Mouse (Mus musculus) 3T3-L1 (cell line): ENCODE measurements around the gene Cd59a.
A peak's percentile ranks its signal among the peaks of the same experiment; 100 is the strongest.
"Not testable (repeated sequence)": the region's sequence is repeated elsewhere in the genome, so short reads cannot be mapped to it uniquely, and the experiment has no call there.

Experiments
- DNase-seq: peaks from one replicate; pipeline ENCODE4 v3.0.0-alpha.2; 2015; ENCODE audit warnings: low read depth, low spot score

The Cd59a gene

DNA sequence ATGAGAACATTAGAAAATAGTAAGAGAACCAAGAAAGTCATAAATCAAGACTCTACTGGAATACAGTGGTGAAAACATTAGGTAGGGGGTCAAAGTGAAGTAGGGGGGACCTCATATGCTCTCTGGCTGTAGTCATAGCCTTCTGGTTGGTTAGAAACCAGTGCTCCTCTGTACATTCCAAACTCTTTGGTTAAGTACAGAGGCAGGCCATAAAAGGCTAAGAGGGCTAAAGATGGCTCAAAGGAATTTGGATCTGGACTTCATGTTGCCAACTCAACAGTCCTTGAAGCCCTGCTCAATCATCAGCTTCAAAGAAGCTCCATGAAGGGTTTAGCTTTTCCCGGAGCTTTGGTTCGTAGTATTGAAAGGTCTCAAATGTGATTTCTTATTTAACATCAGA is 13.4 kb downstream of the Cd59a start:
- not testable (repeated sequence) for DNase-seq

- DNase-seq = no peak
Measured at GRCm38 (mm10) chr2:104109528-104109927, 13.9 kb downstream of the Cd59a start.

- no peak for DNase-seq
Measured at GRCm38 (mm10) chr2:104110031-104110430, 14.4 kb downstream of the Cd59a start.

DNA sequence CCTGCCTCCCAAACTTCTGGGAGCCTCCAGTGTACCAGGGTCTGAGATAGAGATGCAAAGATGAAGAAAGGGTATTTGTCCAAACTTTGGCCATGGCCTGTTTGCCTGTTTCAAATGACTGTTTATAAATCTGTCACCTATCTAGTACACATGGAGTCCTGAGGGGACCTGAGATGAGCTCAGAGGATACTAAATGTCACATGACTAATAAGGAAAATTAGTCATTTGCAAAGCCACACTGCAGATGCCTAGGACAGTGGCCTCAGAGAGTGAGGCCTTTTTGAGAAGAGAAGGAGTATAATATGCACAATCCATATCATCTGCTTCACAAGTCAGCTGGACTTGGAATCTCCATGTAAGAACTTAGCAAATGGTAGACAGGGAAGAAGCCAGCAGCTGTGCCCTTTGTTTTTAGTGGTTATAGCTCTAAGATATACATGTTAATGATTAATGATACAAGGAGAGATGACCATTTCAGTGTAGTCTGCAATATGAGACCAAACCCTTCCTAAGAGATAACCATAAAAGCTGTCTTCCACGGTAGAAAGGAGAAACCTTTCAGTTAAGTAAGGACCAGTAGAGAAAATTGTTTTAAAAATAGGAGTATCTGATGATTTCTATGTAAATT is 15.7 kb downstream of the Cd59a start:
- not testable (repeated sequence) for DNase-seq

DNA sequence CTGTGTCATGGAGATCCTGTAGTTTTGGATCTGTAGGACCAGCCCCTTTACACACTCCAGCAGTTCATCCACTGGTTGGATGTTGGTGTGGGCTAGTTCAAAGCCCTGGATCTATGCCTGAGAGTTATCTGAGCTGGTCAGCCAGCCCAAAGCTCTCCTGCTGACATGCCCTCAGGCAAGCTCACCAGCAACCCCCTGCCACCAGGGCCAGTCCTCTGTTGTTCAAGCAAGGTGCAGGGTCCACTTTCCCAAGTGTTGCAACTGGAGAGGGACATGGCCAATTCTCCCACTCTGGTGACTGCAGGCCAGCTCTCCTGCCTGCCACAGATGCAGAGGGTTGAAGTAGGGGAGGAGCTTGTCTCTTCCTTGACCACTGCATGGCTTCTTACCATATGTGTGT is 18.0 kb downstream of the Cd59a start:
- not testable (repeated sequence) for DNase-seq

GRCm38 (mm10) chr2:104114898-104115297 is 19.3 kb downstream of the Cd59a start:
- DNase-seq = no peak

GRCm38 (mm10) chr2:104117173-104117572 is 21.6 kb downstream of the Cd59a start:
- DNase-seq = not testable (repeated sequence)

DNA sequence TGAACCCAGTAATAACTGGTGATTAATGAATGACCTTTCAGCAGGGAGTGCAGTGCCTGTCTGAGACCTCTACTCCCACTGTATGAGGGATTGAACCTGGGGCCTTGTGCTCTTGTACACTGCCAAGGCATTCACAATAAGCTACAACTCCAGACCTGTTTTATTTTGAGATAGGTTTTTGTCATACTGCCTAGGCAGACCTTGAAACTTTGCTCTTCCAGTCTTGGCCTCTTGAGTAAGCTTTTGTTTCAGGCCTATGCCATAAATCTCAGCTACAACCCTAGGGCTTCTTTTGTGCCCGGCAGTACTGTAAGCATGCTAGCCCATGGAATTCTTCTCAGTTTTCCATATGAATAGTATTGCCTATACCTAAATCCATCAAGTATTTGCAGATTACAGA is 23.5 kb downstream of the Cd59a start:
- no peak for DNase-seq

GRCm38 (mm10) chr2:104120312-104120711 is 24.7 kb downstream of the Cd59a start:
- no peak for DNase-seq

DNA sequence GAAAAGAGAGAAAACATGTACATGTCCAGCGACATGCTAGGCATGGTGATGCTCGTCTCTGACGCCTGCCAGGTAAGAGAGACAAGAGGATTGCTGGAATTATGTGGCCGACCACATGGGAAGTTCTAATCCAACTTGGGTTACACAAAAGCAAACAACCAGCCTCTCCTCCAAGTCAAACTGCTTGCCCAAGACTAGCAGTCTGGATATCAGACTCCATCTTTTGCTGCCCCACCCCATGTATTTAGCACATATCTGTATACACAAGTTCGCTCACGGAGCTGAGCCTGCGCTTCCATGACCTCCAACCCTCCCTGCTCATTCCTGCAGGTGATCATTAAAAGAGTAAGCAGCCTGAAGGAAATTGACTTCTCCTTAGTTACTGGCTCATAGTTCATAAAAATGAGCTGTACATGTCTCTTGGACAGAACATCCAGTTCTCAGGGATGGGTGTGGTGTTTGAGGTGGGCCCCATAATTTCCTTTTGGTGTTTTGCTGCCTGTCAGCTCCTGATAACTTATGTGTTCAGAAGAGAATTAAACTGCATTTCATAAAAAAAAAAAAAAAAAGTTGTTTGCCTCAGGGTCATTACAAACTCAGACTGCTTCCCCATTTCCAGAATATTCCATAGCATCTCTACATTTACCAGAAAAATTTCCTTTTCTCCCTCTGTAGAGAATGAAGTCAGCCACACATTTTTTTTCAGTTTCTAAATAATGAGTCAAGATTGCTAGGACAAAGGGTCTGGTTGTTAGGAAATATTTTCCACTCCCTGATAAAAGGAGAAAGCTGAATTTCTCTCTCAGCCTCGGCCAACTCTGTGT is 26.3 kb downstream of the Cd59a start:
- no peak for DNase-seq

- DNase-seq = peak; percentile 85
Measured at GRCm38 (mm10) chr2:104122505-104123378, 27.1 kb downstream of the Cd59a start, which contains the start of gene A930018P22Rik. Gene A930018P22Rik (plus strand): TSS chr2:104122769.

- no peak for DNase-seq
Measured at GRCm38 (mm10) chr2:104123540-104123939, 27.9 kb downstream of the Cd59a start.

DNA sequence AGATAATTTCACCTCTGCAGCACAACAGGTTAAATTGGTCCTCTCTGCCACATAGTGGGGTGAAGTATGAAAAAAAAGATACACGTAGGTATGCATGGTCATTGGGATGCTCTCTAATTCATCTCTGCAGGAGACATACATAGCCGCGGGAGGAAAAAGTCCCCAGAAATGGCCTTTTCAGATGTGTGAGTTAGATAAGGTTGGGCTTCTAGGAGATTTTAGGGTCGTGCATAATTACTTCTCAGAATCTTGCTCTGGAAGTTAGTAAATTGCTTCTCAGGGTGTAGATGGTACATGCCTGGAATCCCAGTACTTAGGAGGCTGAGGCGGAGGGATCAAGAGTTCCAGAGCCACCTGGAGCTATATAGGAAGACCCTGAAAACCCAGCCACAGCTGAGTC is 28.5 kb downstream of the Cd59a start:
- no peak for DNase-seq

- DNase-seq = no peak
Measured at GRCm38 (mm10) chr2:104128803-104129531, 33.4 kb downstream of the Cd59a start.

DNA sequence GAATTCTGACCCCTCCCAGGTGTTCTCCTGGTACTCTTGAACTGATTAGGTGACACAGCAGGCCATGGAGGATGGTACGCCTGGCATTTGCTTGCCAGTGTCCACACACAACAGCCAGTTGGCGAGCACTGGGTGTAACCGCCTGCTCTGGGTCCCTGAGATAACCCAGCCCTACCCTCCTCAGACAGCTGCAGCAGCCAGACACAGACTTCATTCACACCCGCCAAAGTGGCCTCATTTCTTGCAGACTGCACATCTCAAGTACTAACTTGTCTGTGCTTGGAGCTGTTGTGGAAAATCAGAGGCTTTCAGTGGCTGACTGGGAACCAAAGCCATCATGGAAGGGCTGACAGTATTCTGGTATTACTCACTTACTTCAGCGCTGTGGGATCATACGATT is 34.6 kb downstream of the Cd59a start:
- no peak for DNase-seq

- no peak for DNase-seq
Measured at GRCm38 (mm10) chr2:104130969-104131368, 35.4 kb downstream of the Cd59a start.

GRCm38 (mm10) chr2:104132266-104132859 is 36.8 kb downstream of the Cd59a start:
- no peak for DNase-seq

- no peak for DNase-seq
Measured at GRCm38 (mm10) chr2:104133042-104133810, 37.6 kb downstream of the Cd59a start.

DNA sequence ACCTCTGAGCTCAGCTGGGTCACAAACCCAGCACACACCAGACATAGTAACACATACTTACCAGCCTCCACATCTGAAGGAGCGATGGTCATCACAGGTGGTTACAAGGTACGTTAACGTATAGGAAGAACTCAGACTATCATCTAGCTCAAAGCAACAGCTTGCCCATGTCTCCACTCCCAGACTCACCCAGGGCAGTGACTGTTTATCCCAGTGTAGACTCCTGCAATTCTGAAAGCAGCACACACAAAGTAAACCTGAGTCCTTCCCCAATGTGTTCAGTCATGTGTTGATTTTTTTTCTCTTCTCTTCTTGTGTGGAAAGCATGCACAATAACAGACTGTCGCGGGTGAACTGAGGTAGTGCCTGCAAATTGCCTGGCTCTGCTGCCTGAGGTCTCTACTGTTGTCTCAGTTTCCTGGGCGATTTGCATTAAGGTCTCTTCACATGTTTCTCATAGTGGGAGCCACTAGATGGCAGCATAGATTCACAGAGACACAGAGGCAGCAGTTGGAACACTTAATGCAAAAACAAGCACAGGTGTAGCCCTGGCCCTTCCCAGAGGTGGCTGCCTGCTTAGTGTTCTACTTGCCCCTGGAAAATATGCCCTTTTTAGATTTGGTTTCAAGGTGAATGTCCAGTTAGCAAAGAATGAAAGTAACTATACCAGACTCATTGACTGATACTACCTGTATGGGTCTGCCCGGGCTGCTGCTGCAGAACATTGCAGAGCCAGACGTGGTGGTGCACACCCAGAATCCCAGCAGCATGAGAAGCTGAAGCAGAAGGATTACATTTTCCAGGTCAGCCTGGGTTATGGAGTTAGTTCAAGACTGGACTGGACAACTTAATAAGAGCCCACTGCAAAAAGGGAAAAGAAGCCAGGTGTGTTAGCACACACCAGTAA is 38.8 kb downstream of the Cd59a start:
- DNase-seq = peak; percentile 92
